Mouse (Mus musculus): ENCODE results near the gene Prdx5.

GRCm38 (mm10) chr19:6907094-6907493 lies 2.8 kb downstream of the Prdx5 start:
- no peak for TF ChIP-seq POLR2A (IDR thresholded peaks at IDR 0.05; ENCODE audit: insufficient read length, low read depth)
- no peak for TF ChIP-seq USF1 (IDR thresholded peaks at IDR 0.05; ENCODE audit: low read depth)
- TF ChIP-seq POLR2AphosphoS2 (IDR thresholded peaks at IDR 0.05; ENCODE audit: insufficient read length, low read depth), result no peak
- TF ChIP-seq TCF3 (IDR thresholded peaks at IDR 0.05; ENCODE audit: insufficient read length, low read depth), result no peak
- no peak for TF ChIP-seq E2F4 (IDR thresholded peaks at IDR 0.05; ENCODE audit: insufficient read depth)
- TF ChIP-seq MYOD1 (IDR thresholded peaks at IDR 0.05; ENCODE audit: control insufficient read depth in 1 of 3, insufficient read length in 2 of 3, low read depth in 2 of 3), result no peak
- TF ChIP-seq MYOG (IDR thresholded peaks at IDR 0.05; ENCODE audit: control insufficient read depth in 1 of 3, insufficient read depth in 1 of 3, insufficient read length in 2 of 3, low read depth in 2 of 3), result no peak
- no peak for TF ChIP-seq SRF (IDR thresholded peaks at IDR 0.05; ENCODE audit: control insufficient read depth, insufficient read length, low read depth)
- no peak for TF ChIP-seq MAX (IDR thresholded peaks at IDR 0.05; ENCODE audit: low read depth)
- TF ChIP-seq TCF12 (IDR thresholded peaks at IDR 0.05; ENCODE audit: insufficient read depth, poor library complexity, severe bottlenecking), result no peak
- TF ChIP-seq CEBPB (IDR thresholded peaks at IDR 0.05; ENCODE audit: insufficient read depth, poor library complexity, severe bottlenecking), result no peak

Measured in myocyte (in vitro differentiated cells).